Mouse (Mus musculus) embryonic facial prominence, embryonic 11.5 days (tissue): ENCODE measurements around the gene Anxa9. TPM values are rescaled to one million over a fixed set of nuclear protein-coding genes. Genes with fewer than 3 reads are reported as not detected.

Experiments
- ATAC-seq: fragments of 200-750 bp; cut with Nextera tagmentation; replicated peaks from 2 replicates; pipeline ENCODE4 v1.8.0; 2017; ENCODE audit warnings: low read depth; ENCODE audit not compliant: insufficient number of reproducible peaks, low FRiP score, low TSS enrichment
- DNase-seq: peaks from one replicate; pipeline ENCODE4 v3.0.0-alpha.2; 2015; ENCODE audit warnings: low spot score
- H3K27ac ChIP-seq: fragments of 300-500 bp; sonication (generic); replicated peaks from 2 replicates; pipeline ENCODE4 v1.5.1; 2014; ENCODE audit warnings: mild to moderate bottlenecking, low read depth, low read length, control low read depth
- H3K27me3 ChIP-seq: fragments of 300-500 bp; sonication (generic); 2 replicates; pipeline ENCODE4 v1.6.1; 2014; ENCODE audit warnings: mild to moderate bottlenecking, low read length, moderate library complexity, mixed read lengths; ENCODE audit not compliant: control insufficient read depth, insufficient read depth
- H3K36me3 ChIP-seq: fragments of 300-500 bp; sonication (generic); replicated peaks from 2 replicates; pipeline ENCODE4 v1.6.1; 2014; ENCODE audit warnings: low read depth, mild to moderate bottlenecking, low read length, moderate library complexity, mixed read lengths; ENCODE audit not compliant: control insufficient read depth, insufficient read depth
- H3K4me1 ChIP-seq: fragments of 300-500 bp; sonication (generic); 2 replicates; pipeline ENCODE4 v1.6.1; 2014; ENCODE audit warnings: low read length, mixed read lengths; ENCODE audit not compliant: control insufficient read depth, insufficient read depth
- H3K4me2 ChIP-seq: fragments of 300-500 bp; sonication (generic); 2 replicates; pipeline ENCODE4 v1.6.1; 2014; ENCODE audit warnings: low read depth, mild to moderate bottlenecking, control low read depth, low read length, moderate library complexity
- H3K4me3 ChIP-seq: fragments of 300-500 bp; sonication (generic); 2 replicates; pipeline ENCODE4 v1.5.1; 2014; ENCODE audit warnings: low read depth, low read length, control low read depth
- H3K9ac ChIP-seq: fragments of 300-500 bp; sonication (generic); replicated peaks from 2 replicates; pipeline ENCODE4 v1.6.1; 2014; ENCODE audit warnings: mild to moderate bottlenecking, control low read depth, low read length
- H3K9me3 ChIP-seq: fragments of 300-500 bp; sonication (generic); replicated peaks from 2 replicates; pipeline ENCODE4 v1.6.1; 2016; ENCODE audit warnings: mild to moderate bottlenecking, low read length, inconsistent platforms, mixed read lengths; ENCODE audit not compliant: control insufficient read depth
- WGBS: fragments of 180-500 bp; shearing (Covaris S2); extraction: QIAGEN DNeasy Blood & Tissue Kit; methylation state at CpG from one replicate; pipeline ENCODE4 v1.1.7; 2014; 5-methylcytosine and 5-hydroxymethylcytosine counted together
- polyA plus RNA-seq: library from polyadenylated mRNA; unstranded; fragments of >200 nt; fragmentation: Nextera tagmentation; extraction: Ambion mirVana; gene quantifications from 2 replicates; pipeline ENCODE4 v1.2.1, GENCODE M21; 2014

The Anxa9 gene
- polyA plus RNA-seq, 1 experiment from 2014 or later, result 1.5 TPM

- Histone ChIP-seq H3K27me3 (no peaks in the 10 kb centered on the region), H3K4me1 (no peaks in the 10 kb centered on the region), H3K9ac (no peak overlapping the region), H3K4me2 (no peak overlapping the region), H3K36me3 (peaks cover 5% of the 10 kb centered on the region), H3K4me3 (no peak overlapping the region), H3K9me3 (no peaks in the 10 kb centered on the region), H3K27ac (no peak overlapping the region)
- DNase-seq, result no peak
- ATAC-seq, result no peak
- 84% methylated on average over 12 of the region's 12 CpGs for WGBS
These were observed 36.1 kb downstream of the Anxa9 start for GRCm38 (mm10) chr3:95270766-95271364.

- Histone ChIP-seq H3K27me3 (no peaks in the 10 kb centered on the region), H3K9ac (no peak overlapping the region), H3K4me2 (no peak overlapping the region), H3K27ac (no peak overlapping the region), H3K36me3 (peaks cover 5% of the 10 kb centered on the region), H3K9me3 (no peaks in the 10 kb centered on the region), H3K4me3 (no peak overlapping the region), H3K4me1 (no peaks in the 10 kb centered on the region)
- WGBS, result 78% methylated on average over 5 of the region's 5 CpGs
- DNase-seq (no peak), ATAC-seq (no peak)
These were observed 37.2 kb downstream of the Anxa9 start for GRCm38 (mm10) chr3:95269789-95270188.

GRCm38 (mm10) chr3:95267855-95268254 lies 39.1 kb downstream of the Anxa9 start:
- H3K27ac ChIP-seq, result no peak overlapping the region
- ATAC-seq (no peak), DNase-seq (no peak)
- peaks cover 8% of the 10 kb centered on the region for H3K36me3 ChIP-seq
- no peak overlapping the region for H3K4me3 ChIP-seq
- H3K9ac ChIP-seq, result no peak overlapping the region
- no peaks in the 10 kb centered on the region for H3K27me3 ChIP-seq
- H3K4me1 ChIP-seq, result no peaks in the 10 kb centered on the region
- H3K4me2 ChIP-seq, result no peak overlapping the region
- H3K9me3 ChIP-seq, result no peaks in the 10 kb centered on the region

GRCm38 (mm10) chr3:95266052-95266451 lies 40.9 kb downstream of the Anxa9 start:
- Histone ChIP-seq H3K4me1 (no peaks in the 10 kb centered on the region), H3K36me3 (peaks cover 8% of the 10 kb centered on the region), H3K9me3 (no peaks in the 10 kb centered on the region), H3K27me3 (no peaks in the 10 kb centered on the region), H3K4me2 (no peak overlapping the region), H3K27ac (no peak overlapping the region), H3K9ac (no peak overlapping the region), H3K4me3 (no peak overlapping the region)
- DNase-seq (no peak), ATAC-seq (no peak)
- 90% methylated on average over 3 of the region's 3 CpGs for WGBS

GRCm38 (mm10) chr3:95264724-95265123 lies 42.3 kb downstream of the Anxa9 start:
- Histone ChIP-seq H3K9ac (no peak overlapping the region), H3K4me3 (no peak overlapping the region), H3K9me3 (no peaks in the 10 kb centered on the region), H3K27ac (no peak overlapping the region), H3K4me2 (no peak overlapping the region), H3K4me1 (no peaks in the 10 kb centered on the region), H3K27me3 (no peaks in the 10 kb centered on the region), H3K36me3 (peaks cover 8% of the 10 kb centered on the region)
- DNase-seq, result no peak
- 84% methylated on average over 1 of the region's 1 CpGs for WGBS
- ATAC-seq, result no peak

- 39% methylated on average over 11 of the region's 11 CpGs for WGBS
- Histone ChIP-seq H3K36me3 (peaks cover 12% of the 10 kb centered on the region), H3K9me3 (no peaks in the 10 kb centered on the region), H3K4me3 (no peak overlapping the region), H3K4me2 (no peak overlapping the region), H3K27me3 (no peaks in the 10 kb centered on the region), H3K27ac (no peak overlapping the region), H3K9ac (no peak overlapping the region), H3K4me1 (no peaks in the 10 kb centered on the region)
- 0 out of 2 replicates have a peak, but pooled peaks have one; percentile 67 for ATAC-seq
- DNase-seq, result peak; percentile 66
These were observed 43.8 kb downstream of the Anxa9 start for GRCm38 (mm10) chr3:95263089-95263739.

- H3K9me3 ChIP-seq, result no peaks in the 10 kb centered on the region
- H3K36me3 ChIP-seq, result peaks cover 13% of the 10 kb centered on the region
- DNase-seq (no peak), ATAC-seq (no peak)
- no peak overlapping the region for H3K4me3 ChIP-seq
- H3K27ac ChIP-seq, result no peak overlapping the region
- no peaks in the 10 kb centered on the region for H3K4me1 ChIP-seq
- H3K9ac ChIP-seq, result no peak overlapping the region
- H3K4me2 ChIP-seq, result no peak overlapping the region
- WGBS, result 86% methylated on average over 4 of the region's 4 CpGs
- H3K27me3 ChIP-seq, result no peaks in the 10 kb centered on the region
These were observed 45.0 kb downstream of the Anxa9 start for GRCm38 (mm10) chr3:95261975-95262374.

- 86% methylated on average over 5 of the region's 5 CpGs for WGBS
- ATAC-seq (no peak), DNase-seq (no peak)
- Histone ChIP-seq H3K9me3 (no peaks in the 10 kb centered on the region), H3K4me1 (no peaks in the 10 kb centered on the region), H3K4me2 (no peak overlapping the region), H3K9ac (no peak overlapping the region), H3K27ac (no peak overlapping the region), H3K36me3 (peaks cover 12% of the 10 kb centered on the region), H3K4me3 (no peak overlapping the region), H3K27me3 (no peaks in the 10 kb centered on the region)
These were observed 50.0 kb downstream of the Anxa9 start for GRCm38 (mm10) chr3:95256931-95257330.
